Mouse (Mus musculus): Measurements from ENCODE around the gene Megf9. TPM values are rescaled to one million over a fixed set of nuclear protein-coding genes. Genes with fewer than 3 reads are reported as not detected.

The Megf9 gene
- total RNA-seq, 1 experiment from 2014 or later: 45.5 TPM

GRCm38 (mm10) chr4:70420202-70420601, 114.6 kb downstream of the Megf9 start:
- no peak for DNase-seq

DNA sequence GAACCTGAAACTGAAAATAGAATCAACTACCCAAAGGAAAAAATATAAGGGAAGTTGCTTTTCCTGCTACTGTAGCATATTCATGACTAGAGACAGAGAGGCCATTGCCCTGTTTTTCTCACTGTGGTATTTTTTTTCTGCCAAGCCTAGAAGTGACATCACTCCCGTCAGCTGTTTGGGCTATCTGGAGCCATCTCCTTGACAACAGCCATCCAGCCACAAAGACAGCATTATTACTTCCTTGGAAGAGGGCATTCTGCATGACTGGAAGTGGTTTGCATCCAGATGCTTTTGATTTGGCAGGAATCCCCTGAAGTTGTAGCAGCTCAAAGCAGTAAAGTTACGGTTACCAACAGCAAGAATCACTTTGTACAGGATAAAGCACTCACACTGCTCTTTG, 122.7 kb downstream of the Megf9 start:
- no peak for DNase-seq

GRCm38 (mm10) chr4:70409994-70410721, 124.6 kb downstream of the Megf9 start, which contains the start of gene Cdk5rap2:
Gene Cdk5rap2 (minus strand): TSS chr4:70410443.
- DNase-seq: peak; percentile 98

- DNase-seq: no peak
Observed at GRCm38 (mm10) chr4:70409456-70409855, 125.3 kb downstream of the Megf9 start.

DNA sequence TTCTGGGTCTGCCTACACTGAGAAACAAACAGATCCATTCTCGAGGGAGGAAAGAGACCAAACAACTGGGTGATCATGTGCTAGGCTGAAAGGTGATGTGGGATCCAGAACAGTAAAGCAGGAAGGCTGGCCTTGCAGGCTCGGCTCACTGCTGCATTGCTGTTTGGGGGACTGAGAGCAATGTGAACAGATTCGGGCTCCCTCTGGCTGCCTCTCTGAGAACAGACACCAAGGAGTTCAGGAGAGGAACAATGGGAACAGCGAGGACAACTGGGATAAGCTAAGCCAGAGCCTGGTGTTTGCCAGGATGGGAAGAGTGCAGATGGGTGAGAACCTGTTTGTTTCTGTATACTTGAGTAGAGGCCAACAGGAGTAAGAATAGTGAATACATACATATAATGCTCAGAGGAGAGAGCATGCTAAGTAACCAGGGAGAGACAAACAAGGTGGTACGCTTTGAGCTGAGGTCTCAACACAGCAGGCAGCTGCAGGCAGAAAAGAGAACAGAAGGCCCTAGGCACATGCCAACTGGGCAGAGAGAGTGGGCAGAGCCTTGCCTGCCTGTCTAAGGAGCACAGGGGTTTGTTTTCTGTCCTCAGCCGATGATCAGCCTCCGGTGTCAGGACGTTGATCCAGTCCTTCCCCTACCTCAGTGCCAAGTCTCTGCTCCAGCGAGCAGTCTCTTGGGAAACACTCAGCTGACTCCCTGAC, 132.5 kb downstream of the Megf9 start:
- peak; percentile 36 for DNase-seq

DNA sequence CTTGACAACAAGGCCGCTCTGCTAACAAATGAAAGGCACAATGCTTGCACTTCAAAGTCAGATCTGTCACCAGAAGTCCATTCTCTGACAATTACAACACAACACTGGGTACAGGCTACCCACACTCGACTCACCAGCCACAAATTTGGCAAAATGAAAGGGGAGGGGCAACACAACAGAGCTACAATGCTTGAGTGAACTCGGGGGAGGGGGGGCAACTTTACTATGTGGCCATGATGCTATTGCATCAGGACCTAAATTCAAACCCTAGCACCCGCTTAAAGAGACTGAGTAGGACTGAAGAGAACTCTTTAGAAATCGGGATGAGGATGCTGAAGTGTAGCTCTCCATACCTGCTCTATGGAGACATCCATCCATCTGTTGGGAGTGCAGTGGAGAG, 135.3 kb downstream of the Megf9 start:
- no peak for DNase-seq

GRCm38 (mm10) chr4:70399074-70399473, 135.7 kb downstream of the Megf9 start:
- DNase-seq: no peak

GRCm38 (mm10) chr4:70398088-70398487, 136.7 kb downstream of the Megf9 start:
- DNase-seq: no peak

- DNase-seq: no peak
Observed at GRCm38 (mm10) chr4:70396701-70397100, 138.1 kb downstream of the Megf9 start.

DNA sequence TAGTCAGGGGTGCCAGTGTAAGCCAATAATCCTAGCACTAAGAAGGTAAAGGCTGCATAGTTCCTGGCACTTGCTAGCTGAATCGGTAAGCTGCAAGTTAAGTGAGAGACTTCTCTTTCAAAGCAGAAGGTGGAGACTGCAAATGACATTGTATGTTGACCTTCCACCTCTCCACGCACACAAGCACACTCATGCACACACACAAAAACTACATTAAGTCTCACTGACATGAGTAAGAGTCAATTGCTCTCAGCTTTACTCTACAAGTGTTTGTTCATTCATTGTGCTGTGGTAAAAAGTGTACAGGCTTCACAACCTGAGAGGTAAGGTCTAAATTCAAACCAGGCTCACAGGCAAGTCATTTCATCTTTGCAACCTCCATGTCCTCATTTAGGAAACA, 140.1 kb downstream of the Megf9 start:
- no peak for DNase-seq

DNA sequence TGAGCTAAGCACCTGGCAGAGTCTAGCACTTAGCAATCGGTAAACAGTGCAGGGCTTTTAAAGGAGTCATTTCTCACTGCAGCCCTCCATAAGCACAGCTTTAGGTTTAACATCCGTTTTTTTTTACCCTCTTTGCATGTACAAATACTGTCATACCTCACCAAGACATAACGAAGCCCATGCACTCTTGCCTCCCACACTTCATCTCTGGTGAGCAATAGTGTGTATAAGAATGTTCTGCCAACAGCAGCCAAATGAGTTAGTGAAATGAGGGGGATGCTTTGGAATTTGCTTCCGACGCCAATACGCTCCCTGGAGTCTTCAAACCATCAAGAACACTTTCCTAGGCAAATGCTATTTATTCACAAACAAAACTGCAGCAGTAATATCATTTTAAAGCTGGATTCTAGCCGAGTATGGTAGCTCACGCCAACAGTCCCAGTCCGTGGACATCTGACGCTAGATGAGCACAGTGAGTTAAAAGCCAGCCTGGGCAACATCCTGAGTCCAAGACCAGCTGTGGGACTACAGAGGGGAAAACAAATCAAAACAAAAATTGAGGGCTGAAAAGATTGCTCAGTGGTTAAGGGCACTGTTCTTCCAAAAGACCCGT, 142.9 kb downstream of the Megf9 start:
- DNase-seq: no peak

GRCm38 (mm10) chr4:70391073-70391472, 143.7 kb downstream of the Megf9 start:
- no peak for DNase-seq

GRCm38 (mm10) chr4:70386206-70386605, 148.6 kb downstream of the Megf9 start:
- no peak for DNase-seq

GRCm38 (mm10) chr4:70377359-70377758, 157.4 kb downstream of the Megf9 start:
- DNase-seq: no peak

Other genes starting within 250 kb of the Megf9 start
- 14.5 and 17.7 TPM in 2 replicates for gene Cdk5rap2, start 124.6 kb downstream of the Megf9 start, total RNA-seq (2021)